Mouse (Mus musculus): ENCODE data around the gene Tmem41a.

The Tmem41a gene

GRCm38 (mm10) chr16:21901286-21901685 lies 46.1 kb downstream of the Tmem41a start:
- DNase-seq (ENCODE audit: low spot score in 2 of 2): no peak

DNA sequence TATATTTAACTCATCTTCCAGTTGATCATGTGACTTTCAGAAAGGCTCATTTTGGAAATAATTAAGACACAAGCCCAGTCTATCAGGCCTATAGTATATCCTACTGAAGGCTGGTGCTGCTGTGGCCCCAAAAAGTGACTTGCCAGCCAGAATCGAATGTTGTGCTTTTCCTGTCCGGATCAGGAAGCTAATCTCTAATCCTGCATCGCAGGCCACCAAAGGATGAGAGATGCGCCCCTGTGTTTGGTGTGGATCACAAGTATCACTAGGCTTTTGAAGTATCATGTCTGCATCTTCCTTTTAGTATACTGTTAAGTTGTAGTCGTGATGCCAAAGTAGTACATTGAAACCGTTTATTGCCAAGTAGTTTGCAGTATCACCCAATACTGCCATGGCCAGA lies 53.5 kb downstream of the Tmem41a start:
- DNase-seq (ENCODE audit: low spot score in 2 of 2): no peak

DNA sequence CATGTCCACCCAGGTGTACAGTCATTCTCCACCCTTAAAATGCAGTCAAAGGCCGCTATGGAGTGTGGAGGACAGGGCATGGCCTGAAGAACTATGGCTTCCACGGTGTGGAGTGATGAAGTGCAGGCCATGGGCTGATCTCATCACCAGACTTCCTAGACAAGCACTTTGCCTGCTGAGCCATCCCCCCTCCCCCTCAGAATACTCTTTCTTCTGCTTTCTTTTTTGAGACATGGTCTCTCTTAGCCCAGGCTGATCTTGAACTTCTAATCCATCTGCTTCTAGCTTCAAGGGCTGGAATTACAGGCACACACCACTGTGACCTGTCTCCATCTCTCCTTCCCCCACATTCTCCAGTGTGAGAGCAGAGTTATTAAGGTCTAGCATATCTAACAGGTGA lies 59.8 kb downstream of the Tmem41a start:
- DNase-seq (ENCODE audit: low spot score in 2 of 2): no peak
